Mouse (Mus musculus): ENCODE data around the gene Pianp.

Pianp gene

GRCm38 (mm10) chr6:124996551-124997501, at the start of gene Pianp:
Gene Pianp, plus strand, starts transcription at chr6:124996694.
- DNase-seq = peak; percentile 80

- DNase-seq = no peak
Measured at GRCm38 (mm10) chr6:124953991-124954715, 42.3 kb upstream of the Pianp start.

GRCm38 (mm10) chr6:124955212-124955611, 41.3 kb upstream of the Pianp start:
- DNase-seq = no peak

- DNase-seq = no peak
Measured at GRCm38 (mm10) chr6:124958127-124958526, 38.4 kb upstream of the Pianp start.

- no peak for DNase-seq
Measured at GRCm38 (mm10) chr6:124959960-124960359, 36.5 kb upstream of the Pianp start.

GRCm38 (mm10) chr6:124961021-124961420, 35.5 kb upstream of the Pianp start:
- DNase-seq = no peak

- DNase-seq = no peak
Measured at GRCm38 (mm10) chr6:124964638-124965037, 31.9 kb upstream of the Pianp start.

- DNase-seq = peak; percentile 98
Measured at GRCm38 (mm10) chr6:124965088-124965719, 31.3 kb upstream of the Pianp start, which contains the start of gene Cops7a. Gene Cops7a, minus strand, starts transcription at chr6:124965538.

GRCm38 (mm10) chr6:124965747-124966146, 30.7 kb upstream of the Pianp start:
- peak; percentile 34 for DNase-seq

GRCm38 (mm10) chr6:124966466-124967118, 29.9 kb upstream of the Pianp start:
- DNase-seq = no peak

GRCm38 (mm10) chr6:124967766-124968165, 28.7 kb upstream of the Pianp start:
- peak; percentile 63 for DNase-seq

GRCm38 (mm10) chr6:124992241-124992640, 4.3 kb upstream of the Pianp start:
- no peak for DNase-seq

GRCm38 (mm10) chr6:124993365-124993764, 3.1 kb upstream of the Pianp start:
- DNase-seq = no peak

- DNase-seq = peak; percentile 55
Measured at GRCm38 (mm10) chr6:124993876-124994275, 2.6 kb upstream of the Pianp start.

- DNase-seq = no peak
Measured at GRCm38 (mm10) chr6:124995246-124995645, 1.2 kb upstream of the Pianp start.

GRCm38 (mm10) chr6:124995831-124996403, 577 bp upstream of the Pianp start:
- no peak for DNase-seq

- no peak for DNase-seq
Measured at GRCm38 (mm10) chr6:124998066-124998465, 1.6 kb downstream of the Pianp start.

GRCm38 (mm10) chr6:124999091-124999490, 2.6 kb downstream of the Pianp start:
- no peak for DNase-seq

GRCm38 (mm10) chr6:124999546-124999945, 3.1 kb downstream of the Pianp start:
- no peak for DNase-seq

GRCm38 (mm10) chr6:125003706-125004105, 7.2 kb downstream of the Pianp start:
- no peak for DNase-seq

- DNase-seq = no peak
Measured at GRCm38 (mm10) chr6:125005086-125005485, 8.6 kb downstream of the Pianp start.

- DNase-seq = no peak
Measured at GRCm38 (mm10) chr6:125008060-125008459, 11.6 kb downstream of the Pianp start.
